Mouse (Mus musculus): ENCODE data around the gene Sugp2. TPM values are rescaled to one million over a fixed set of nuclear protein-coding genes. Genes with fewer than 3 reads are reported as not detected.

The Sugp2 gene
- total RNA-seq, 1 experiment from 2014 or later, result 31.5 TPM

- peak; percentile 59 for DNase-seq
Measured at GRCm38 (mm10) chr8:70283136-70284077, 49.4 kb downstream of the Sugp2 start.

GRCm38 (mm10) chr8:70284421-70284820 lies 50.4 kb downstream of the Sugp2 start:
- no peak for DNase-seq

- no peak for DNase-seq
Measured at GRCm38 (mm10) chr8:70285304-70285703, 51.3 kb downstream of the Sugp2 start.

GRCm38 (mm10) chr8:70286737-70287136 lies 52.7 kb downstream of the Sugp2 start:
- DNase-seq, result no peak

- no peak for DNase-seq
Measured at GRCm38 (mm10) chr8:70293988-70294405, 60.0 kb downstream of the Sugp2 start.

GRCm38 (mm10) chr8:70300881-70301280 lies 66.9 kb downstream of the Sugp2 start:
- DNase-seq, result no peak

GRCm38 (mm10) chr8:70302358-70302890 lies 68.4 kb downstream of the Sugp2 start, which contains the start of the genes Ddx49 and Cope:
Gene Ddx49 (minus strand): TSS chr8:70302489.
Gene Cope (plus strand): TSS chr8:70302518.
- peak; percentile 96 for DNase-seq

- no peak for DNase-seq
Measured at GRCm38 (mm10) chr8:70302901-70303300, 68.9 kb downstream of the Sugp2 start.

GRCm38 (mm10) chr8:70309311-70309710 lies 75.3 kb downstream of the Sugp2 start:
- DNase-seq, result peak; percentile 77

GRCm38 (mm10) chr8:70313399-70313798 lies 79.4 kb downstream of the Sugp2 start:
- DNase-seq, result peak; percentile 64

GRCm38 (mm10) chr8:70315624-70316510 lies 81.8 kb downstream of the Sugp2 start, which contains the start of gene Cers1:
Gene Cers1 (plus strand): TSS chr8:70315775.
- peak; percentile 78 for DNase-seq

- DNase-seq, result peak; percentile 74
Measured at GRCm38 (mm10) chr8:70316511-70317504, 82.8 kb downstream of the Sugp2 start.

GRCm38 (mm10) chr8:70317872-70318271 lies 83.8 kb downstream of the Sugp2 start:
- DNase-seq, result no peak

- no peak for DNase-seq
Measured at GRCm38 (mm10) chr8:70323716-70324115, 89.7 kb downstream of the Sugp2 start.

GRCm38 (mm10) chr8:70327512-70327911 lies 93.5 kb downstream of the Sugp2 start:
- DNase-seq, result no peak

GRCm38 (mm10) chr8:70329124-70329834 lies 95.3 kb downstream of the Sugp2 start, which contains the start of gene Gdf1:
Gene Gdf1 (plus strand): TSS chr8:70329817.
- DNase-seq, result peak; percentile 30

Data from adrenal gland, postnatal 14 days (tissue).